Mouse (Mus musculus) adrenal gland, postnatal 25 days (tissue): Measurements from ENCODE around the gene Ctps. TPM values are rescaled to one million over a fixed set of nuclear protein-coding genes. Genes with fewer than 3 reads are reported as not detected.

ENCODE experiments used
- DNase-seq: peaks from one replicate; pipeline ENCODE4 v3.0.0; 2021; ENCODE audit warnings: mixed read lengths
- total RNA-seq: library from RNA; stranded (reverse); gene quantifications from 2 replicates; pipeline ENCODE4 v1.2.3, GENCODE M21; 2021

Ctps gene
- total RNA-seq, 1 experiment from 2014 or later, result 30.5 TPM

DNA sequence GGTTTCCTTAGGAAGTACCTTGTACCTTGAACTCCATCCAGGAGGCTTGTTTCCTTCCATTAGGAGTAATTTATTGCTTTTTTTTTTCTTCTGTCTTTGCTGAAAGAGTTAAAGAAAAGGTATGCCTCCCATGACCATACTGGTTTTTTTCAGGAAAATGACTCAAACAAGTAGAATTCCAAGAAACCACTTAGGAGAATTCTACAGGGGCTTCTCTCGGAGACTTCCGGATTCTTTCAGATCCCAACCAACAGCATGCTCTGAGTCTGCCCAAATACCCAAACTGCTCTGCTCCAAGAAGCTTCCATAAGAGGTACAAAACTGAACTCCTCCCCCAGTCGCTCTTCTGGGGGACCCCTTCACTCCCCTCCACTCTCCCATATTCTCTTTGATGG, 991 bp upstream of the Ctps start:
- no peak for DNase-seq

DNA sequence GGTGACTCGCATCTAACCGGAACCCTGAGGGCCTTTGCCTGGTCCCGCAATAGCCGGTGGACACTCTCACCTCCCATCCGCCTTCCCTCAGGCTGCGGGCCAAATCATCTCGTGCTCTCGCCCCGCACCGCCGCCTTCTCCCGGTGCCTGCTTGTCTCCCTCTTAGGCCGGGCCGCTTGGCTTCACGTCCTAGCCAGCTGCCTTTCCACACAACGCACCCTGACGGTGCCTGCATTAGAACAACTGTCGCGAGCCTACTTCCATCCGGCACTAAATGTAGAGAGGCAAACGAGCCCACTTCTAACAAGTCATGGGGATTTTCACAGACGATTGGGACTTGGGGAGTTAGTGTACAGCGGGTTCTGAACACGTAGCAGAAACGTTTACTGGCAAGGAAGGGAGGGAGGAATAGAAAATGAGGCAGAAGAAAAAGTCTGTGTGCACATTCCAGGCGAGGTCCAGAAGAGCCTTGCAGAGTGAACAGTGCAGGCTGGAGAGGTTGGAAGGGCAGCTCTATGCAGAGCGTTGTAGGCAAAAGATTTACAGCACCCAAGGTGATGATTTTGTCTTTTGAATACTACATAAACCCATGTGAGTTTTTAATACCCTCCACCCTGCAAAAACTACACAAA, 478 bp upstream of the Ctps start:
- DNase-seq, result no peak

DNA sequence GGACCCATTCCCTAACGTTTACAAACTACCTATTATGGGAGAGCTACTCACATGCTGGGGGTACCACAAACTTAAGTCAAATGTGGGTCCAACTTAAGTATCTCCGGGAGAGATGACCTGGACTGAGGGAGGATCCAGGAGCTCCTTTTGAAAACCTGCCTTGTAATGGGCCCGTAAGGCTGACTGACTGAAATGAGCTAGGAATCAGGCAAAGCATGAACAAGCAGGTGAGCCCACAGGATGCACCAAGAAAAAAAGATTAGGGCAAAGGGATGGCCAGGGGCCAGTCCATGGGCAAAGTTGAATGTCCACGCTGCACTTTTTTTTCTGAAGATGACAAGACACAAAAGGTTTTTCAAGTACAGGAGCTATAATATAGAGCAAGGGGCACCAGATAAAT, 1.1 kb downstream of the Ctps start:
- DNase-seq, result no peak

DNA sequence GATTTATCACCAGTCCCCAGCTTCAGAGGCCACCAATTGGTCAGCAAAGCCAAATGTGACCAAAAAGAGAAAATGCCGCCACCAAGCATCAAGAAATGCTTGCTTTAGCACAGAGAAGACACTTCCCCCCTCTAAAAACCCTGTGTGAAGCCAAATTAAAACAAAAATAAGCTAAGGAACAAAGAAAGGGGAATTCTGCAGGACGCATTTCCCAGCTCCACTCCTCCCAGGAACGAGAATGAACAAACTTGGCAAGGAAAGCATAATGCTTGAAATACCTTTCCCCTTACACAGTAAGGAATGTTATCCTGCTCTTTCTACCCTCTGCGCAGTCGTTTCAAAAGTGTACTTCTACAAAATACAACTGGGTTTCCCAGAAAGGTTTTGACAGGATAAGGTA, 2.1 kb downstream of the Ctps start:
- no peak for DNase-seq

DNA sequence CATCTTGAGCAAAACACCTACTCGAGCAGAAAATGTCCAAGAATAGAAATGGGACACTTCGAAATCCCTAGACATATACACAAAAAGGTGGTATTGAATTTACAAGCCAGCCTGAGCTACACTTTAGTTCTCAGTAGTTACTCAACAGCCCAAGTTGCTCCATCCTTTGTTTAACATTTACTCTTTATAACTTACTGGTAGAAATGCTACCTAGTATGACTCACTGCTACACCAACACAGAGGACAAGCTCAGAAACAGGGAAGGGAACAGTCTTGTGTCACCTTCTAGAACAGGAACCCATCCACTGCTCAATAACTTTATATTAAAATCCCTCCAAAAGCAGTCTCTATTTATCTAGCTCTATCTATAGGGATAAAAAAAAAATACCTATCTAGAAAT, 4.3 kb downstream of the Ctps start:
- DNase-seq, result no peak

DNA sequence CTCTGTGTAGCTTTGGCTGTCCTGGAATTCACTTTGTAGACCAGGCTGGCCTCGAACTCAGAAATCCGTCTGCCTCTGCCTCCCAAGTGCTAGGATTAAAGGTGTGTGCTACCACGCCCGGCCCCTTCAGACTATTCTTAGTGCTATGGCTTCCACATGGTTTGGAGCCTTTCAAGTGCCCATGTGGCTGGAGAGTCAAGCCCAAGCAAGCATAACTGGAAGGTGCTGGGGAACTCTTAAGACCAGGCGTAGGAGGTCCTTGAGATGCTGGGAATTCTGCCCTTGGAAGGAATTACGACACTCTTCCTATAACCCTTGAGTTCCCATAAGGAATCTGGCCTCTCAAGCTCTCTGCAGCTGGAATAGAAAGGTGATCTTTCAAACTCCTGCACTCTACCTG, 13.5 kb downstream of the Ctps start:
- no peak for DNase-seq

DNA sequence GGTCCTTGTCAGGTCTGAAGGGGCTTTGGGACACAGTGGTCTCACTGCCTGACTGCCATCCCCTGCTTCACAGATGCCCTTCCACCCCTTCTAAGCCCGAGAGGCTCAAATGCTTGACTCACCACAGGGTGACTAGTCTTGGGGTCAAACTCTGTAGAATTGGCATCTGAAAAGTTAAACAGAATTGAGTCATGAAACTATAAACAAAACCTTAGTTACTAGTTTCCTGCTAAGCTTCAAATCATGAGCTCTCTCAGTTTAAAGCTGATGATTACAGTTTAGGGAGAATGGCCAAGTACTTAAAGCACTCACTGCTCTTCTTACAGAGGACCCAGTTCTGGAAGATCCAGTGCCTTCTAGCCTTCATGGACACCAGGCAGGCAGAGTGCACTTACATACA, 25.2 kb downstream of the Ctps start:
- no peak for DNase-seq

DNA sequence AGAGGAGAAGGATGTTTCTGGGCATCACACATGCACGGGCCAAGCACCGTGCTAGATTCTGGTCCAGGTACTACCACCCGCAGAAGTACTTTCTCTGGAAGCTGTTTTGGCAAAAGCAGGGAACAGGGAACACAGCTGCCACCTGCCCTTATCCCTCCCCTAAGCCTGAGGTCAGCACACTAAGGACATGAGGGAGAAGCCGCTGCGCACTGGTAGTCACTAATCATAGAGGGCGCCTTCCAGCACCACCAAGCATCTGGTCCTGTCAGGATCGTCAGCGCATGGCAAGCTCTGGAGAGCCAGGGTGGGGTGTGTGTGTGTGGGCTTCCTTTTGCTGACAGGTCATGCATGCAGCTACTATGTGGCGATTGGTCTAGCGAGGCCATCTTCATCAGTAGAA, 31.4 kb downstream of the Ctps start:
- no peak for DNase-seq

DNA sequence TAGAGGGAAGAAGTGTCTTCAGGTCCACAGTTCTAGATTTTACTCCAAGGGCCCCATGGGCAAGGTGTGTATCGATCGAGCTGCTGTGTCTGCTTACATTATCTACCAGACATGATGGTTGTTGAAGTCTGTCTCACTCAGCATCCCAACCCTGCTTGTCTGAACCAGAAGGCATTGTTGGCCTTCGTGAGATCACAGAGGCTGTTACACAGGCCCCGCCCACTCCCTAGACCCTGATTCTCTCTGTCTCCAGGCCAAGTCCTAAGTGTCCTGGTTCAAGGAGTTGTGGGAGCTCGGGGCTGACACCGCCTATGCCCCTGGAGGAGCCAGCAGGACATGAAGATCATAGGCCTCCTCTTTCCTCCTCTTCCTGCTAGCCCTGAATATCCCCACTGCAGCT, 38.1 kb downstream of the Ctps start, which contains the start of gene Slfnl1:
Slfnl1 (plus strand) TSS at position 246 of the 400 bp plus-strand sequence.
- DNase-seq, result no peak

DNA sequence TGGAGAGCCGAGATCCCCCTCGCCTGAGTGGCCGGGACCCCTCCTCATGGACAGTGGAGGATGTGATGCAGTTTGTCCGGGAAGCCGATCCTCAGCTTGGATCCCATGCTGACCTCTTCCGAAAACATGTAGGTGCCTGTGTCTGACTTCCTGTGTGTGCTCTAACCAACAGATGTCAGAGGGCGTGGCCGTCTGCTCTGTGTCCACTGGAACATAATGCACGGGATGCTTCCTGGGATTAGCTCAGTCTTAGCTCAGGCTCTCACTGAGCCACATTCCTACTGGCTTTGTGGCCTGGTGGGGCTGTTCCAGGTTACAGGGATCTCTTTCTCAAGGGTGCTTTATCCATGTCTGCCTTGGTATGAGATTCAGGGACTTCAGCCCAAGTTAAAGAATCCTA, 41.9 kb downstream of the Ctps start:
- DNase-seq, result no peak

DNA sequence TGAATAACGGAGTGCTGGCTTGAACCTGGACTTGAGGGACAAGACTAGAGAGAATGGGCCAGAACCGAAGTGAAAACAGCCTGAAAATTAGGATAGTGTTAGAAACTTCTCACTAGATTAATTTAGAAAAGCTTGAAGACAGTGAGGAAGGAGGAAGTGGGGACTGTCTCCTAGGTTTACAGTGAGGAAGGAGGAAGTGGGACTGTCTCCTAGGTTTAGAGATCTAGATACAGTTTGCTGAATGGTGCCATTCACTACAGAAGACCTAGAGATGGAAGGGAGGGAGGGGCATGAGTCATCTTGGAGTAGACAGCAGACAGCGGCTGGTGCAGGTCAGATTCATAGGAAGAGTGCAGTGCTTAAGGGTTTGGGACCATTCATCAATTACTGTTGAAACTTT, 47.0 kb downstream of the Ctps start:
- DNase-seq, result no peak

DNA sequence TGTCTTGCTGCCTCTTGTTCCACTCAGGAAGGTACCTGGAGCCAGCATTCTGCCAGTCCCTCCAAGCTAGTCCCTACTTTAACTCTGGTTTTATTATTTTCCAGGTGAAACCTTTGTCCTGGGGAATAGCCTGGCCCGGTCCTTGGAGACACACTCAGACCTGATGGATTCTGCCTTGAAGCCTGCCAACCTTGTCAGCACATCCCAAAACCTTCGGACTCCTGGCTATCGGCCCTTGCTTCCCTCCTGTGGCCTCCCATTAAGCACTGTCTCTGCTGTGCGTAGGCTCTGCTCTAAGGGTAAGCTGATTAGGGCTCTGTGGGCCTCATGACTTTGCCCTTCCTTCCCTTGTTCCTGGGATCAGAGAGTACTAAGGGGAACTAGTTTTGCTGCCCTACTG, 47.7 kb downstream of the Ctps start:
- no peak for DNase-seq

DNA sequence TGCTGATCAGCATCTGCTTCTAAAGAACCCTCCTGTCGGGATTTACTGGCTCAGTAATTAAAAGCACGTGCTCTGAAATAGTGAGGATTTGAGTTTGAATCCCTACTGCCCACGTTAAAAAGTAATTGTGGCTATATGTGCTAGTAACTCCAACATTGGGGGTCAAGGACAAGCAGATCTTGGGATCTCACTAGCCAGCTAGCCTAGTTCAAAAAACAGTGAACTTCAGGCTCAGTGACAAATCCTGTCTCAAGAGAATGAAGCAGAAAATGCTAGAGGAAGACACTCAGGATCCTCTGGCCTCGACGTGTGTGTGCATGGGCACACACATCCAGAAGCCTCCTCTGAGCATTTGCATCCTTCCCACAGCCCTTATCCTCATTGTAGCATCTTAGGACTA, 48.3 kb downstream of the Ctps start:
- DNase-seq, result no peak

DNA sequence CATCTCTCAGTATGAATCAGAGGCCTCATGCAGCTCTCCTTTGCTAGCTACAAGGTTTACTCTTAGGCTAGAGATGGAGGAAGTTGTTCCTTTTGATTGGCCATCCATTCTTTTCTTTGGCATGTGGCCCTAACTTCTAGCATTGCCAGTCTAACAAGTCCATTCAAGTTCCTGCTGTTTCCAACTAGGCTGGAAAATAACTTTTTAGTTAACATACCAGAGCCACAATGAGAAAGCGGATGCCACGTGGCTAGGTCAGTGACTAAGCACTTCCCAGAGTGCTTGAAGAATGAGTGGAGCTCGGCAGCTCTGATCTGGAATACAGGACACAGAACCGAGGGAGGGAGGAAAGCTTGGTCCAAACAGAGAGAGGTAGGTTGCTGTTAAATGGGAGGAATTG, 52.7 kb downstream of the Ctps start:
- no peak for DNase-seq

DNA sequence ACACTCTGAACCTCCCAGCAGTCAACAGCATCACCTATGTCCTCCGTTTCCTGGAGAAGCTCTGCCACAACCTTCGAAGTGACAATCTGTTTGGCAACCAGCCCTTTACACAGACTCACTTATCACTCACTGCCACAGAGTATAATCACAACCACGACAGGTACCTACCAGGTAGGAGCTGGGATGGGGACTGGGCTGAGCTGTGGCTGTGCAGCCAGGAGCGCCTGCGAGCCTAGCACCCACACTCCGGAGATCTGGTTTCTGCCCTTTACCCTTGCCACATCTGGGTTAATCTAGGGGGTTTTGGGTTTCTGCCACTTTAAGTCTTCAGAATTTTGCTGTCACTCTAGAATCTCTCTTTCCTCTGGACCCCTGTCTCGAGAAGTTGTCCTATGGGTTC, 53.2 kb downstream of the Ctps start:
- no peak for DNase-seq

DNA sequence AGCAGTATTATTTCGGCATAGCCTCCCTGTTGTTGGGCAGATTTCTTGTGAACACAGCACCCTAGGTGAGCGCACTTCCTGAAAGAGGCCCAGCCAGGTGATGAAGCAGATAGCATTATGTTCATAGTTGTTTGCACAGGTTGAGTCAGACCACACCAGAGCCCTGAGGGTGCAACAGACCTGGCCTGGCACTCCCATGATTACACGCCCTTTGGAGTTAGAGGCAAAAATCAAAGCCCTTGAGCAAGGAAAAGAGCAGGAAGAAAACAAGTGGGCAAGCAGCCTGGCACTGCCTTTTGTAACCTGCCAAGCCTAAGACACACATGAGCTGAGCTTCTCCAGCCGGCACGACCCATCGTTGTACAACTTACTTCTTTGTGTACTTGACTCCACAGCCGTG, 53.6 kb downstream of the Ctps start:
- DNase-seq, result no peak

DNA sequence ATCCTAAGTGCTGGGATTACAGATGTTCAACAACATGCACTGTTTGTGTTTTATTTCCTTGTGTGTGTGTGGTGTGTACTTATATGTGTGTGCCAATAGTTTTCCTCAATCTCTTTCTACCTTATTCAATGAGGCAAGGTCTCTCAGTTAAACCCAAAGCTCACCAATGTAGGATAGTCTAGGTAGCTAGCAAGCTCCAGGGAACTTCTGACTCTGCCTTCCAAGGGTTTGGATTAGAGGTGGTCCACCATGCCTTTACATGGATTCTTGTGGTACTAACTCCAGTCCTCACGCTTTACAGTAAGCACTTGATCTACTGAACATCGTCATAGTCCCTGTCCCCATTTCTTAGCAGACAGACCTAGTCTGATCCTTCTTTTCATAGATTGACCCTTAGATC, 55.7 kb downstream of the Ctps start:
- DNase-seq, result no peak

DNA sequence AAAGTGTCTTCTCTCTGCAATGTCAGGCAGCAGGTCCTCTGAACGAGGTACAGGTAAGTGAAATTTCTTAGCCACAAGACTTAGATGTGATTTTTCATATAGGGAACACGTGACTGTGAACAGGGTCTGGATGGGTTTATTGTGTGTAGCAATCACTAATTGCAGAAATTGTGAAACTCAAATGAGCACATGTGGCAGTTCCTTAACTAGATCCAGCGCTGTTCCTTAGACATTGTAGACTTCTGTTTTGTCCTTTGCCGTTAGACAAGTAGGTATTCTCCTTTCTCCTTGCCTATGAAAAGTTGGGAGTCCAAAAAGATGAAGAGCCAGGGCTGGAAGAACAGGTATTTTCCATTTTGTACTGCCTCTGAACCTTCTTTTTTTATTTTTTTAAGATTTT, 58.9 kb downstream of the Ctps start:
- DNase-seq, result no peak

DNA sequence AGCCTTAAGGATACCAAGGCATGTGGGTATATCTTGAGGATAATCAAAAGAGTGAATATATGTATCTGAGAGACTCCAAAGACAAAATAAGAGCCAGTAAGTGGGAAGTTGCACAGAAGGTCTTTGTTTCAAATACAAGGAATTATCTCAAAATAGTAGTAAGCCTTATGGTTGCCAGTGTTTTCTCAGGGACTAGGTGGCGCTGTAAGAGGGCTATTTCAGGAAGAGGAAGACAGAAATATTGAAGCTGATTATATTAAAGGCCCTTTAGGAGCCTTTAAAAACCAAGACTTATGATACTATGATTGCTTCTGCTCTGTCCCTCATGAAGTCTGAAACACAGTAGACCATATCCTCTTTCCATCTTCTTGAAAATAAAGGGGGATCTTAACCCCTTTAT, 63.1 kb downstream of the Ctps start:
- DNase-seq, result no peak

Other genes with a start within 250 kb of the Ctps start
- gene Scmh1, start 165.0 kb downstream of the Ctps start, total RNA-seq, result 41.2 and 47.5 TPM in 2 replicates
- 0.39 TPM in 1 of 2 replicates, not detected in the other for gene Slfnl1, start 38.0 kb downstream of the Ctps start, total RNA-seq
- not detected in 2 replicates for gene Gm8439, start 18.5 kb upstream of the Ctps start, total RNA-seq
- 61.7 and 80.0 TPM in 2 replicates for gene Cited4, start 96.3 kb upstream of the Ctps start, total RNA-seq
- 1.5 and 2.0 TPM in 2 replicates for gene Kcnq4, start 178.3 kb upstream of the Ctps start, total RNA-seq